Mouse (Mus musculus): ENCODE data around the gene Ssr2.
A peak's percentile ranks its signal among the peaks of the same experiment; 100 is the strongest.
"Not testable (repeated sequence)": the region's sequence is repeated elsewhere in the genome, so short reads cannot be mapped to it uniquely, and the experiment has no call there.

Gene Ssr2

GRCm38 (mm10) chr3:88563442-88563841 lies 12.2 kb upstream of the Ssr2 start:
- DNase-seq (ENCODE audit: extremely low spot score, low read depth, low spot score), result no peak

GRCm38 (mm10) chr3:88563966-88564365 lies 11.7 kb upstream of the Ssr2 start:
- DNase-seq (ENCODE audit: extremely low spot score, low read depth, low spot score), result no peak

- no peak for DNase-seq (ENCODE audit: extremely low spot score, low read depth, low spot score)
These were observed 9.6 kb upstream of the Ssr2 start for GRCm38 (mm10) chr3:88566116-88566515.

- DNase-seq (ENCODE audit: extremely low spot score, low read depth, low spot score), result no peak
These were observed 9.1 kb upstream of the Ssr2 start for GRCm38 (mm10) chr3:88566536-88567061.

GRCm38 (mm10) chr3:88567892-88568291 lies 7.8 kb upstream of the Ssr2 start:
- DNase-seq (ENCODE audit: extremely low spot score, low read depth, low spot score), result no peak

GRCm38 (mm10) chr3:88568615-88569014 lies 7.1 kb upstream of the Ssr2 start:
- no peak for DNase-seq (ENCODE audit: extremely low spot score, low read depth, low spot score)

GRCm38 (mm10) chr3:88569093-88569492 lies 6.6 kb upstream of the Ssr2 start:
- DNase-seq (ENCODE audit: extremely low spot score, low read depth, low spot score), result no peak

GRCm38 (mm10) chr3:88569694-88570093 lies 6.0 kb upstream of the Ssr2 start:
- DNase-seq (ENCODE audit: extremely low spot score, low read depth, low spot score), result no peak

GRCm38 (mm10) chr3:88570341-88570740 lies 5.3 kb upstream of the Ssr2 start:
- DNase-seq (ENCODE audit: extremely low spot score, low read depth, low spot score), result no peak

- DNase-seq (ENCODE audit: extremely low spot score, low read depth, low spot score), result no peak
These were observed 3.8 kb upstream of the Ssr2 start for GRCm38 (mm10) chr3:88571856-88572255.

- no peak for DNase-seq (ENCODE audit: extremely low spot score, low read depth, low spot score)
These were observed 2.8 kb upstream of the Ssr2 start for GRCm38 (mm10) chr3:88572835-88573234.

- no peak for DNase-seq (ENCODE audit: extremely low spot score, low read depth, low spot score)
These were observed 1.9 kb upstream of the Ssr2 start for GRCm38 (mm10) chr3:88573810-88574209.

GRCm38 (mm10) chr3:88577846-88578245 lies 2.2 kb downstream of the Ssr2 start:
- not testable (repeated sequence) for DNase-seq (ENCODE audit: extremely low spot score, low read depth, low spot score)

- DNase-seq (ENCODE audit: extremely low spot score, low read depth, low spot score), result no peak
These were observed 3.1 kb downstream of the Ssr2 start for GRCm38 (mm10) chr3:88578498-88579424.

GRCm38 (mm10) chr3:88579454-88580117 lies 3.9 kb downstream of the Ssr2 start:
- DNase-seq (ENCODE audit: extremely low spot score, low read depth, low spot score), result peak; percentile 50

- no peak for DNase-seq (ENCODE audit: extremely low spot score, low read depth, low spot score)
These were observed 10.1 kb downstream of the Ssr2 start for GRCm38 (mm10) chr3:88585769-88586168.

GRCm38 (mm10) chr3:88586640-88587039 lies 11.0 kb downstream of the Ssr2 start:
- no peak for DNase-seq (ENCODE audit: extremely low spot score, low read depth, low spot score)

GRCm38 (mm10) chr3:88590246-88590645 lies 14.6 kb downstream of the Ssr2 start:
- no peak for DNase-seq (ENCODE audit: extremely low spot score, low read depth, low spot score)

GRCm38 (mm10) chr3:88591044-88591443 lies 15.4 kb downstream of the Ssr2 start:
- no peak for DNase-seq (ENCODE audit: extremely low spot score, low read depth, low spot score)

GRCm38 (mm10) chr3:88591950-88592731 lies 16.5 kb downstream of the Ssr2 start:
- peak; percentile 95 for DNase-seq (ENCODE audit: extremely low spot score, low read depth, low spot score)

GRCm38 (mm10) chr3:88592942-88593576 lies 17.4 kb downstream of the Ssr2 start:
- DNase-seq (ENCODE audit: extremely low spot score, low read depth, low spot score), result no peak
